Comparison of ENCODE assay signal across 13 mouse cellular contexts in the genomic region with DNA sequence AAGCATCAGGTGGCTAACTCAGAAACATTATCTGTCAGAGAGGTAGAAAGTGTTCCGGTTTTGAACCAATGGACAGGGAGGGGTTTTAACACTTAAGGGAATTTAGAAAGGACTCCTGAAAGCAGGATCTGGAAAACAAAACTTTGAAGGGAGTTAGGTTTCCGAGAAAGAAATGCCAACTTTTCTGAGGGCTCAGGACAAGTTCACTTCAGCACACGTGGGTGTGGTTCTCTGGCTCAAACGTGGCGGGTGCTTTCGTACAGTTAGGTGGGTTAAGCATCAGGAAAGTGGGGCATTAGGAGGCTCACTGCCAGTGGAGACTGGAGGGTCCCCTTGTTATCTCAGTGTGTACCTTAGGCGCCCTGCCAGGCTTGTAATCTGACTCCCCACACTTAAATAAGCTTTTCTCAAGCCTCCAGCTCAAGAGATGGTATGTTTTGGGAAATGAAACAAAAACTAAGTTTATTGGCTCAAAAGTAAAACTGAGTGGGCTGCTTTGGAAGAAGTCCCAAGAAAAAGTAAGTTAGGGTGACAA. TPM values are rescaled to one million over a fixed set of nuclear protein-coding genes. Genes with fewer than 3 reads are reported as not detected.
DNase-seq lines count a peak whose midpoint lies in the region; ATAC-seq and TF ChIP-seq lines count a peak whose summit lies in the region.
"Had no signal": no experiment of that assay in that cellular context is flagged by ENCODE, and none has a peak within 500 bp of the region (broad histone marks: within the 10 kb centered on the region; RNA-seq: fewer than 3 reads in every experiment).

No protein-coding gene starts in this region.

- no peak for TF ChIP-seq POLR2A in brain, embryonic 14.5 days (IDR thresholded peaks at IDR 0.05; ENCODE audit: borderline replicate concordance, extremely low read depth, insufficient read depth, insufficient read length, poor library complexity, severe bottlenecking)
- no peak for TF ChIP-seq POLR2A in embryonic fibroblast, embryonic 13.5 days (IDR thresholded peaks at IDR 0.05; ENCODE audit: low read depth, low read length)

- no peak for DNase-seq in heart, postnatal 10 days
- DNase-seq in lung, postnatal 4 days, result no peak
- peak; percentile 31 for DNase-seq in brain, embryonic 14.5 days (ENCODE audit: low read depth)
- no peak for DNase-seq in ovary, adult 18-20 months (ENCODE audit: low spot score)
- DNase-seq: adrenal gland, adult 2 months; heart, postnatal 4 days; liver, embryonic 13.5 days had no signal

- H3K4me2 ChIP-seq in heart, embryonic 14.5 days (ENCODE audit: low read length), result peak overlapping the region; percentile 47
- H3K4me2 ChIP-seq in lung, embryonic 16.5 days (ENCODE audit: low read depth, low read length), result peak overlapping the region; percentile 49
- H3K4me2 ChIP-seq: liver, embryonic 13.5 days had no signal

- TF ChIP-seq CTCF in brain, embryonic 14.5 days (IDR thresholded peaks at IDR 0.05; ENCODE audit: borderline replicate concordance, extremely low read depth, insufficient read depth, insufficient read length), result no peak
- TF ChIP-seq CTCF in embryonic fibroblast, embryonic 13.5 days (IDR thresholded peaks at IDR 0.05; ENCODE audit: borderline replicate concordance, insufficient read depth, low read length), result no peak

- H3K36me3 ChIP-seq in heart, embryonic 14.5 days (ENCODE audit: control insufficient read depth, insufficient read depth, low read length), result no peaks in the 10 kb centered on the region
- H3K36me3 ChIP-seq in lung, embryonic 16.5 days (ENCODE audit: control insufficient read depth, insufficient read depth, low read length), result no peaks in the 10 kb centered on the region
- H3K36me3 ChIP-seq: liver, embryonic 13.5 days had no signal

- peaks cover 35% of the 10 kb centered on the region for H3K27me3 ChIP-seq in heart, embryonic 14.5 days (ENCODE audit: control insufficient read depth, insufficient read depth, low read length)
- H3K27me3 ChIP-seq in lung, embryonic 16.5 days (ENCODE audit: control insufficient read depth, insufficient read depth, low read depth, low read length), result peaks cover 10% of the 10 kb centered on the region

- no peak overlapping the region for H3K9ac ChIP-seq in heart, embryonic 14.5 days (ENCODE audit: low read length)
- no peak overlapping the region for H3K9ac ChIP-seq in lung, embryonic 16.5 days (ENCODE audit: low read length)
- H3K9ac ChIP-seq: liver, embryonic 13.5 days had no signal

- H3K9me3 ChIP-seq in heart, embryonic 14.5 days (ENCODE audit: control insufficient read depth, low read length), result no peaks in the 10 kb centered on the region
- no peaks in the 10 kb centered on the region for H3K9me3 ChIP-seq in lung, embryonic 16.5 days (ENCODE audit: control insufficient read depth, low read length)
- H3K9me3 ChIP-seq: liver, embryonic 13.5 days had no signal

- peaks cover 0 to 6% of the 10 kb centered on the region in 2 experiments; a peak in 2 of 4 replicates for H3K4me1 ChIP-seq in heart, embryonic 14.5 days (ENCODE audit: control insufficient read depth in 2 of 2, insufficient read depth in 2 of 2, low read length in 2 of 2)
- peaks cover 14% of the 10 kb centered on the region for H3K4me1 ChIP-seq in lung, embryonic 16.5 days (replicated peaks; ENCODE audit: control insufficient read depth, insufficient read depth, low read length)
- H3K4me1 ChIP-seq in embryonic fibroblast, embryonic 13.5 days (ENCODE audit: control insufficient read depth, insufficient read depth, low read length), result no peaks in the 10 kb centered on the region
- H3K4me1 ChIP-seq: liver, embryonic 13.5 days had no signal

- 0 out of 4 replicates have a peak overlapping the region, but pooled peaks of 1 of the 2 experiments have one; percentile 19 for H3K4me3 ChIP-seq in heart, embryonic 14.5 days (ENCODE audit: control insufficient read depth in 1 of 2, insufficient read depth in 1 of 2, low read depth in 1 of 2, low read length in 2 of 2)
- H3K4me3 ChIP-seq in lung, embryonic 16.5 days (ENCODE audit: low read length), result peak overlapping the region; percentile 11; the same call in 1 of the 2 replicates
- peak overlapping the region; percentile 8; the same call in 1 of the 2 replicates for H3K4me3 ChIP-seq in embryonic fibroblast, embryonic 13.5 days (ENCODE audit: insufficient read depth, low read length)
- H3K4me3 ChIP-seq: liver, embryonic 13.5 days had no signal

- H3K27ac ChIP-seq in heart, embryonic 14.5 days (replicated peaks in 1 of 2; ENCODE audit: control insufficient read depth in 1 of 2, insufficient read depth in 1 of 2, low read depth in 2 of 2, low read length in 2 of 2), result no peak overlapping the region
- no peak overlapping the region; the same call in 1 of the 2 replicates for H3K27ac ChIP-seq in lung, embryonic 16.5 days (ENCODE audit: low read length)
- H3K27ac ChIP-seq in embryonic fibroblast, embryonic 13.5 days (ENCODE audit: insufficient read depth, low read length), result no peak overlapping the region
- H3K27ac ChIP-seq: liver, embryonic 13.5 days had no signal

- ATAC-seq in heart, embryonic 14.5 days (ENCODE audit: insufficient number of reproducible peaks, insufficient read depth, low FRiP score, low read depth), result no peak
- peak; percentile 54; the same call in 1 of the 2 replicates for ATAC-seq in lung, embryonic 16.5 days (ENCODE audit: low read depth)
- ATAC-seq: intestine, embryonic 16.5 days had no signal

- 7% methylated on average over 7 of the region's 7 CpGs for WGBS in heart, embryonic 14.5 days
- 6% methylated on average over 7 of the region's 7 CpGs for WGBS in lung, embryonic 16.5 days

- intact Hi-C loops in heart, postnatal 10 days (cut with DNase I), result no loop called here

RNA-seq across cellular contexts. Expression of gene Dbx1, which starts 25.9 kb away (rescaled TPM):
- polyA plus RNA-seq in heart, embryonic 14.5 days (2014; fragmentation: Nextera tagmentation; extraction: Ambion mirVana), result not detected in 2 replicates
- total RNA-seq in heart, postnatal 10 days (2021), result not detected
- not detected in 2 replicates for polyA plus RNA-seq in lung, embryonic 16.5 days (2015; fragmentation: Nextera tagmentation; extraction: Ambion mirVana)
- 9.6 and 14.1 TPM in 2 replicates for polyA plus RNA-seq in brain, embryonic 14.5 days (2012; rRNA removed)
- polyA plus RNA-seq in embryonic fibroblast, embryonic 13.5 days (2011; ENCODE audit: insufficient read length, low read depth, missing spikeins), result not detected in 2 replicates
- total RNA-seq: adrenal gland, adult 2 months; heart, postnatal 4 days; left cerebral cortex, adult 8-10 months had no signal
- polyA plus RNA-seq: adrenal gland, adult 2 months; intestine, embryonic 16.5 days; testis, adult 2 months had no signal

Comparison
In these comparisons a context has a peak if more than half of its experiments do, and no peak if none do; other contexts are left out.
1. RNA of gene Dbx1, which starts 25.9 kb away (polyA plus RNA-seq): 9.6 to 14.1 TPM in brain, embryonic 14.5 days; not detected in heart, embryonic 14.5 days, not detected in lung, embryonic 16.5 days and not detected in embryonic fibroblast, embryonic 13.5 days; every median in the first group is over 10 times any median in the second.